Mouse (Mus musculus) G1E-ER4 (cell line): Measurements from ENCODE around the gene Crhr1. TPM values are rescaled to one million over a fixed set of nuclear protein-coding genes. Genes with fewer than 3 reads are reported as not detected.

Source experiments
- GATA1 ChIP-seq: IDR thresholded peaks from one replicate; pipeline ENCODE4 v1.8.0; 2012; ENCODE audit warnings: low read length, inconsistent platforms
- polyA plus RNA-seq: library from polyadenylated mRNA; stranded (reverse); fragments of >175 nt; gene quantifications from 2 replicates; pipeline ENCODE4 v1.2.3, GENCODE M21; 2012

Gene Crhr1
- polyA plus RNA-seq, 1 experiment = not detected

- TF ChIP-seq GATA1 = no peak
Observed at GRCm38 (mm10) chr11:104209041-104209440, 76.4 kb downstream of the Crhr1 start.

- TF ChIP-seq GATA1 = no peak
Observed at GRCm38 (mm10) chr11:104211251-104211650, 78.6 kb downstream of the Crhr1 start.

- no peak for TF ChIP-seq GATA1
Observed at GRCm38 (mm10) chr11:104218075-104218474, 85.4 kb downstream of the Crhr1 start.

- no peak for TF ChIP-seq GATA1
Observed at GRCm38 (mm10) chr11:104220291-104220690, 87.6 kb downstream of the Crhr1 start.

GRCm38 (mm10) chr11:104221751-104222150 lies 89.1 kb downstream of the Crhr1 start:
- TF ChIP-seq GATA1 = no peak

GRCm38 (mm10) chr11:104223301-104223700 lies 90.6 kb downstream of the Crhr1 start:
- TF ChIP-seq GATA1 = no peak

Other genes with a start within 250 kb of the Crhr1 start
- 3.0 and 5.2 TPM in 2 replicates for gene Nsf, start 178.8 kb upstream of the Crhr1 start, polyA plus RNA-seq
- gene Arf2, start 166.1 kb upstream of the Crhr1 start, polyA plus RNA-seq = 4.9 and 5.2 TPM in 2 replicates
- not detected in 2 replicates for gene Sppl2c, start 53.5 kb downstream of the Crhr1 start, polyA plus RNA-seq
- 4.4 and 5.0 TPM in 2 replicates for gene Mapt, start 98.5 kb downstream of the Crhr1 start, polyA plus RNA-seq